In the genomic region with DNA sequence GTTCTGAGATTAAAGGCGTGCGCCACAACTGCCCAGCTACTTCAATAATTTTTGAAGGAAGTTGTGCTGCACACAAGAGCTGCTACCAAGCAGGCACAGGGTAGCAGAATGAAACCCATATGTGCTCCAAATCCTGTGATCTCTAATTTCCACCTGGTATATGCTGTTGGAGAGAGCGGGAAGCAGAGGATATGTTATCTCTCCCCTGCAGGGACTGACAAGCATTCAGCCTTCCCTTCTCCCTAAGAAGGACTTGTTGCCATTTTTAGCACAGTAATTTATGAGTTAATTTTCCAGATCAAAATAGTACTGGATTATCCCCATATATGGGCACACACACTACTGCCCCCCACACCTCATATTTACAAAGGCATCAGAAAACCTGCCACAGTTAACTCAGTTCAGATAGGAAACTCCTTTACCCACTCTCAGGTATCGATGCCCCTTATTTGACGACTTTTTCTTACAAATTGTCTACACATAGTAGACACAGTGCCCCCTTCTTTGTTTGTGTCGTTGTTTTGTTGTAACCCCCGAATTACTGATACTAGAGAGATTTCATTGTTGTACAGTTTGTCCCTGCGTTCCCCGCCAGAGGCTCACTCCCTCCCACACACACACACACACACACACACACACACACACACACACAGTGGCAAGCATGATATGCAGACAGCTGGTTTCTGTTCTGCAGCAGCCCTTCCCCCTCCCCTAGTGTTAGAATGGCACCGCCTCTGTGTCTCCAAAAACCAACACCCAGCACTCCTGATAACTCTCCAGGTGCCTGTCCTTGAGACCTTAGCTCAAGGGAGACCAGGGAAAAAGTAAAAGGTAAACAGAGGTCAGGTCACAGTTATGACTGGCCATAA, we compare ENCODE assay signal across 7 mouse cellular contexts. TPM values are rescaled to one million over a fixed set of nuclear protein-coding genes. Genes with fewer than 3 reads are reported as not detected.
DNase-seq lines count a peak whose midpoint lies in the region; ATAC-seq and TF ChIP-seq lines count a peak whose summit lies in the region.

No protein-coding gene starts in this region.

- H3K9me3 ChIP-seq in liver, embryonic 11.5 days (ENCODE audit: control insufficient read depth, low read length), result no peaks in the 10 kb centered on the region
- H3K9me3 ChIP-seq in stomach, embryonic 14.5 days (ENCODE audit: control insufficient read depth, low read depth, low read length), result no peaks in the 10 kb centered on the region
- no peaks in the 10 kb centered on the region for H3K9me3 ChIP-seq in hindbrain, postnatal 0 days (ENCODE audit: low read length)

- WGBS in liver, embryonic 11.5 days, result 37% methylated on average over 10 of the region's 10 CpGs
- WGBS in stomach, embryonic 14.5 days, result 55% methylated on average over 10 of the region's 10 CpGs
- WGBS in hindbrain, postnatal 0 days, result 71% methylated on average over 10 of the region's 10 CpGs

- no peaks in the 10 kb centered on the region for H3K36me3 ChIP-seq in liver, embryonic 11.5 days (ENCODE audit: control insufficient read depth, insufficient read depth, low read length)
- H3K36me3 ChIP-seq in stomach, embryonic 14.5 days (ENCODE audit: control insufficient read depth, insufficient read depth, low read length), result no peaks in the 10 kb centered on the region
- no peaks in the 10 kb centered on the region for H3K36me3 ChIP-seq in hindbrain, postnatal 0 days (ENCODE audit: insufficient read depth, low read length)

- peak; percentile 31 for DNase-seq in ovary, postnatal 36 days (ENCODE audit: low spot score)
- no peak for DNase-seq in ovary, postnatal 10 days (ENCODE audit: low spot score)
- DNase-seq in liver, embryonic 11.5 days (ENCODE audit: low spot score), result no peak
- no peak for DNase-seq in right cerebral cortex, postnatal 25 days
- no peak for DNase-seq in hindbrain, postnatal 0 days (ENCODE audit: low spot score)

- no peak for TF ChIP-seq CTCF in hindbrain, postnatal 0 days (IDR thresholded peaks at IDR 0.05; ENCODE audit: low read depth)

- H3K27me3 ChIP-seq in liver, embryonic 11.5 days (replicated peaks; ENCODE audit: control insufficient read depth, insufficient read depth, low read length), result no peaks in the 10 kb centered on the region
- H3K27me3 ChIP-seq in stomach, embryonic 14.5 days (ENCODE audit: control insufficient read depth, insufficient read depth, low read length), result no peaks in the 10 kb centered on the region
- no peaks in the 10 kb centered on the region for H3K27me3 ChIP-seq in hindbrain, postnatal 0 days (ENCODE audit: insufficient read depth, low read length)

- ATAC-seq in granulocyte monocyte progenitor cell, adult 5-6 weeks (replicated peaks; ENCODE audit: poor library complexity, severe bottlenecking), result 0 out of 2 replicates have a peak, but pooled peaks have one; percentile 9
- ATAC-seq in liver, embryonic 11.5 days (replicated peaks; ENCODE audit: low FRiP score), result peak; percentile 74
- peak; percentile 35; the same call in 1 of the 2 replicates for ATAC-seq in stomach, embryonic 14.5 days (ENCODE audit: insufficient number of reproducible peaks, insufficient read depth, low FRiP score, low read depth)
- no peak for ATAC-seq in hindbrain, postnatal 0 days

- peaks cover 26% of the 10 kb centered on the region for H3K4me1 ChIP-seq in liver, embryonic 11.5 days (replicated peaks; ENCODE audit: control insufficient read depth, insufficient read depth, low read length)
- peaks cover 8% of the 10 kb centered on the region for H3K4me1 ChIP-seq in stomach, embryonic 14.5 days (ENCODE audit: control insufficient read depth, insufficient read depth, low read length)
- H3K4me1 ChIP-seq in hindbrain, postnatal 0 days (ENCODE audit: insufficient read depth, low read length), result peaks cover 7% of the 10 kb centered on the region; the same call in 1 of the 2 replicates

- H3K4me2 ChIP-seq in liver, embryonic 11.5 days, result peak overlapping the region; percentile 63
- no peak overlapping the region for H3K4me2 ChIP-seq in stomach, embryonic 14.5 days (replicated peaks; ENCODE audit: low read depth, low read length)
- H3K4me2 ChIP-seq in hindbrain, postnatal 0 days (ENCODE audit: low read depth, low read length), result no peak overlapping the region

- peak overlapping the region; percentile 82 for H3K27ac ChIP-seq in liver, embryonic 11.5 days (ENCODE audit: low read depth, low read length)
- H3K27ac ChIP-seq in stomach, embryonic 14.5 days (ENCODE audit: low read length), result peak overlapping the region; percentile 48; the same call in 1 of the 2 replicates
- no peak overlapping the region for H3K27ac ChIP-seq in hindbrain, postnatal 0 days

- H3K9ac ChIP-seq in liver, embryonic 11.5 days (ENCODE audit: low read depth, low read length), result peak overlapping the region; percentile 36; the same call in 1 of the 2 replicates
- no peak overlapping the region for H3K9ac ChIP-seq in stomach, embryonic 14.5 days (replicated peaks; ENCODE audit: low read depth, low read length)
- H3K9ac ChIP-seq in hindbrain, postnatal 0 days (replicated peaks; ENCODE audit: low read length), result no peak overlapping the region

- peak overlapping the region; percentile 19; the same call in 1 of the 2 replicates for H3K4me3 ChIP-seq in liver, embryonic 11.5 days (ENCODE audit: low read depth, low read length)
- no peak overlapping the region for H3K4me3 ChIP-seq in stomach, embryonic 14.5 days (ENCODE audit: low read depth, low read length)
- no peak overlapping the region for H3K4me3 ChIP-seq in hindbrain, postnatal 0 days (ENCODE audit: low read length)

RNA-seq across cellular contexts. Expression of a gene that starts 7.6 kb away (rescaled TPM):
- total RNA-seq in granulocyte monocyte progenitor cell, adult 5-6 weeks (2014; fragmentation: Nextera tagmentation), result 4,580 and 4,737 TPM in 2 replicates
- 844 and 942 TPM in 2 replicates for total RNA-seq in granulocyte monocyte progenitor cell, adult 5-6 weeks (2017)
- 946 and 1,034 TPM in 2 replicates for polyA plus RNA-seq in liver, embryonic 11.5 days (2014; fragmentation: Nextera tagmentation; extraction: Ambion mirVana)
- 1,351 and 1,352 TPM in 2 replicates for polyA plus RNA-seq in stomach, embryonic 14.5 days (2014; fragmentation: Nextera tagmentation; extraction: Ambion mirVana)
- total RNA-seq in hindbrain, postnatal 0 days (2014; rRNA removed), result 377 and 433 TPM in 2 replicates
- 731 and 750 TPM in 2 replicates for polyA plus RNA-seq in hindbrain, postnatal 0 days (2015; fragmentation: Nextera tagmentation; extraction: Ambion mirVana)

RNA-seq across cellular contexts. Expression of a gene that starts 50.4 kb away (rescaled TPM):
- total RNA-seq in granulocyte monocyte progenitor cell, adult 5-6 weeks (2014; fragmentation: Nextera tagmentation), result 15.4 and 26.2 TPM in 2 replicates
- total RNA-seq in granulocyte monocyte progenitor cell, adult 5-6 weeks (2017), result 16.0 and 20.5 TPM in 2 replicates
- 6.4 and 7.3 TPM in 2 replicates for polyA plus RNA-seq in liver, embryonic 11.5 days (2014; fragmentation: Nextera tagmentation; extraction: Ambion mirVana)
- 4.5 and 5.3 TPM in 2 replicates for polyA plus RNA-seq in stomach, embryonic 14.5 days (2014; fragmentation: Nextera tagmentation; extraction: Ambion mirVana)
- total RNA-seq in hindbrain, postnatal 0 days (2014; rRNA removed), result 17.4 and 27.2 TPM in 2 replicates
- 4.8 and 6.0 TPM in 2 replicates for polyA plus RNA-seq in hindbrain, postnatal 0 days (2015; fragmentation: Nextera tagmentation; extraction: Ambion mirVana)
